Mouse (Mus musculus) cerebral cortex, adult 2 months (tissue): ENCODE results near the gene Utp4.

Experiments used
- WGBS: fragments of 180-500 bp; shearing (Covaris S2); methylation state at CpG from one replicate; pipeline ENCODE4 v1.1.7; 2018; 5-methylcytosine and 5-hydroxymethylcytosine counted together

Utp4 gene

GRCm38 (mm10) chr8:106905727-106906480, 12.5 kb downstream of the Utp4 start:
- 52% methylated on average over 17 of the region's 17 CpGs for WGBS

GRCm38 (mm10) chr8:106906635-106907034, 13.2 kb downstream of the Utp4 start:
- WGBS = 79% methylated on average over 6 of the region's 6 CpGs

GRCm38 (mm10) chr8:106907450-106907849, 14.0 kb downstream of the Utp4 start:
- WGBS = 73% methylated on average over 6 of the region's 6 CpGs

GRCm38 (mm10) chr8:106908291-106908690, 14.9 kb downstream of the Utp4 start:
- 64% methylated on average over 7 of the region's 7 CpGs for WGBS

DNA sequence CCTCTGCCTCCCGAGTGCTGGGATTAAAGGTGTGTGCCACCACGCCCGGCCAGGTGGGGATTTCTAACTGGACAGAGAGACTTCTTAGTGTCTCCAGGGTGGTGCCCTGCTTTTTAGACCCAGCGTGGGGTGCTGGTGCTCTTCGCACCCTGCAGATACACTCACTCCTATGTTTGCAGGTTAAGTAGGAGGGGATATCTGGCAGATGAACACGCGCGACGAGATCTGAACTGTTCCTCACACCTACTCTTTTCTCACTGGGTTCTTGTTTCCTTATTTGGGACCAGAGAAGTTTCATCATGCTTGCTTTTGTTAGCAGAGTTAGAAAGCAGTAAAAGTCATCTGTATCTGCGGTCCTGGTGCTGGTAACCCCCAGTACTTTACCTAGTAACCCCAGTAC, 20.2 kb downstream of the Utp4 start:
- 59% methylated on average over 10 of the region's 10 CpGs for WGBS

GRCm38 (mm10) chr8:106919721-106920394, 26.4 kb downstream of the Utp4 start:
- 53% methylated on average over 8 of the region's 8 CpGs for WGBS

DNA sequence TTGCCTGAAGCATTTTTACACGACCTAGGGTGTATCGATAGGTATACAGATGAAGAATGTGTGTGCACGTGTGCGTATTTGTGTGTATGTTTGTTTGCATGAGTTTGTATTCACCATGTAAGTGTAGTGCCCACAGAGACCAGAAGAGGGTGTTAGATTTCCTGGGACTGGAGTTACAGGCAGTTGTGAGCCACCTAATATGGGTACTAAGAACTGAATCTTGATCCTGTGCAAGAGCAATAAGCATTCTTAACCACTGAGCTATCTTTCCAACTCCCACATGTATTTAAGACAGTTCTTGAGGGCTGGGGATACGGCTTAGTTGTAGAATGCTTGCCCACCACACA, 26.9 kb downstream of the Utp4 start:
- 93% methylated on average over 5 of the region's 5 CpGs for WGBS

DNA sequence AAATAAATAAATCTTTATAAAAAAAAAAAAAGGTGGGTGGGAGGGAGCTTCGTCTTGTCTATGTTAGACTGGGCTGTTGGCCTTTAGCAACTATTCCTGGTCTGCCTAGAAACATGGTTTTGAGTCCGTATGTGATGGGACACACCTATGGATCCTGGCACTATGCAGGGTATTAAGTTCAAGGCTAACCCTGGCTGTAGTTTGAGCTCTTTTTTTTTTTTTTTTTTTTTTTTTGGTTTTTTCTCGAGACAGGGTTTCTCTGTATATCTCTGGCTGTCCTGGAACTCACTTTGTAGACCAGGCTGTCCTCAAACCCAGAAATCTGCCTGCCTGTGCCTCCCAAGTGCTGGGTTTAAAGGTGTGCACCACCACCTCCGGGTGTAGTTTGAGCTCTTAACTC, 30.6 kb downstream of the Utp4 start:
- 78% methylated on average over 4 of the region's 4 CpGs for WGBS

- 47% methylated on average over 8 of the region's 8 CpGs for WGBS
These were observed 31.5 kb downstream of the Utp4 start for GRCm38 (mm10) chr8:106924904-106925349.

DNA sequence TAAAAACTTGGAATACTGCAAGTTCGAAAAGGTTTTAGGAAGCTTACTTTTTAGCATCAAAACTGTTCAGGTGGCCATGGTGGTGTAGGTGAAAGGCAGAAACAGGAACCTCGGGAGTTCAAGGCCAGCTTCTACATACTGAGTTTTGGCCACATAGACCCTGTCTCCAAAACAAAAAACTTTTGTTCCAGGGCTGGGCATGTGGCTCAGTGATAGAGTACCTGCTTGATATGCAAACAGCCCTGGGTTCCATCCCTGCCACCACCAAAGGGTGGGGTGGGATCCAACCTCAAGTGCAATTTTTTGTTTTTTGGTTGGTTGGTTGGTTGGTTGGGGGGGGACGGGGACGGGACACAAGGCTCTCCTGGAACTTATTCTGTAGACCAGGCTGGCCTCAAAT, 32.0 kb downstream of the Utp4 start:
- WGBS = 74% methylated on average over 4 of the region's 4 CpGs

DNA sequence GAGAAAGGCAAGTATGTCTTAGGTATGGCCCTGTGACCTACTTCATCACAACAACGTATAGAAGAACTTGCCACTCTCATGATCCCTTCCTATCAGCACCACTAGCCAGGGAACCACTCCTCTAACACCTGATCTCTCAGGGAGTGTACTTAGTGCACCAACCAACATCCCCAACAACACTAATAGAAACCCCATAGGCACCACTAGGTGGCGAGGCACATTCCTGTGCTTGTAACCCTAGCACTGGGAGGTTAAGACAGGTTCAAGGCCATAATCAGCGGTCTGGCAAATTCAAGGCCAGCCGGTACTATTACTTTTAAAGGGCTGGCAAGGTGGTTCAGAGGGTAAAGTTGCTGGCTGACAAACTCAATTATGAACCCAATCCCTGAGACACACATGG, 33.8 kb downstream of the Utp4 start:
- 77% methylated on average over 4 of the region's 4 CpGs for WGBS

- WGBS = 84% methylated on average over 11 of the region's 11 CpGs
These were observed 34.7 kb downstream of the Utp4 start for GRCm38 (mm10) chr8:106928182-106928581.

- 60% methylated on average over 6 of the region's 6 CpGs for WGBS
These were observed 35.9 kb downstream of the Utp4 start for GRCm38 (mm10) chr8:106929155-106929913.

DNA sequence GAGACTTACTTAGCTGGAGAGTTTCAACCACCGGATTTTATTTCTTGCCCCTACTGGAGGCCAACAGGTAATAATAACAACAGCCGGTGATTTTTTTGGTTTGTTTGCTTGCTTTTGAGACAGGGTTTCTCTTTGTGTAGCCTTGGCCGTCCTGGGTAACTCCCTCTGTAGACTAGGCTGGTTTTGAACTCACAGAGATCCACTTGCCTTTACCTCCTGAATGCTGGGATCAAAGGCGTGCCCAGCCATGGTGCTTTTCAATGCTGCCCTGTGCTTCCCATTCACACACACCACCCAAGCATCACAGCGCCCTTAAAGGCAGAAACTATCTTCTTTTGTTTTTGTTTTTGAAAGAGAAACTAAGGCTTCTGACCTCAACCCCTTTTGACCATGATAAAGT, 36.5 kb downstream of the Utp4 start:
- 73% methylated on average over 5 of the region's 5 CpGs for WGBS

GRCm38 (mm10) chr8:106932376-106933065, 39.1 kb downstream of the Utp4 start:
- WGBS = 18% methylated on average over 22 of the region's 22 CpGs

GRCm38 (mm10) chr8:106933506-106934143, 40.2 kb downstream of the Utp4 start:
- 88% methylated on average over 4 of the region's 4 CpGs for WGBS

DNA sequence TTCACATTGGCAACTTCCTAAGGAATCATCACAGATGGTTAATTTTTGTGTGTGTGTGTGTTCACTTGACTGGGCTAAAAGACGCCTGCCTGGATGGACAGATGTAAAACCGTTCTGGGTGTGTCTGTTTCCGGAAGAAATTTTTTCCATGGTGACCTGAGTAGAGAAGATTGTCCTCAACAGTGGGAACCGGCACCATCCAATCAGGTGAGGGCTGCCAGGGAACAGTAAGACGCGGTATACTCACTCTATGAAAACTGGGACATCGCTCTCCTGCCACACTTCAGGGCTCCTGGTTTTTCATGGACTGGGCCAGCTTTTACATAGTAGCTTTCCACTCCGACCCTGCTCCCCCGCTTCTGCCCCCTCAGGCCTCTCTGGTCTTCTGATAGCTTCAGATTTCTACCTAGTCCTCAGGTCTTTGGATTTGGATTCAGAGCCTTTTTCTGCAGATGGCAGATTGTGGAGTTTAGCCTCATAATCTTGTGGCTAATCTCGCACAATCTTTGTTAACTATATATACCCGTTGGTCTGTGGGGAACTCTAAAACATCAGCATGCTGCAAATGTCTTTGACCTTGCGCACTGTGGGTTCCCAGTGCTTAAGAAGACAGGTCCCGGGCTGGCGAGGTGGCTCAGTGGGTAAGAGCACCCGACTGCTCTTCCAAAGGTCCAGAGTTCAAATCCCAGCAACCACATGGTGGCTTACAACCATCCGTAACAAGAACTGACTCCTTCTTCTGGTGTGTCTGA, 41.0 kb downstream of the Utp4 start:
- WGBS = 87% methylated on average over 16 of the region's 16 CpGs

GRCm38 (mm10) chr8:106935324-106935869, 42.0 kb downstream of the Utp4 start, which contains the start of gene Sntb2:
TSS of gene Sntb2 (plus strand) at chr8:106935750.
- under 1% methylated on average over 41 of the region's 41 CpGs for WGBS

- under 1% methylated on average over 74 of the region's 76 CpGs for WGBS
These were observed 42.6 kb downstream of the Utp4 start for GRCm38 (mm10) chr8:106935899-106936477.

GRCm38 (mm10) chr8:106936478-106937051, 43.1 kb downstream of the Utp4 start:
- 1% methylated on average over 26 of the region's 26 CpGs for WGBS
